Mouse (Mus musculus): ENCODE data around the gene Clip2. TPM values are rescaled to one million over a fixed set of nuclear protein-coding genes. Genes with fewer than 3 reads are reported as not detected.

The Clip2 gene
- total and polyA plus RNA-seq, 3 experiments: 3.5 to 7.4 TPM; not detected in 1

- peak; percentile 88 for DNase-seq (ENCODE audit: low read depth, low spot score)
- TF ChIP-seq MAFK (IDR thresholded peaks at IDR 0.05; ENCODE audit: borderline replicate concordance, low read depth, low read length) (no peak; the same call in 1 of the 2 replicates), TBP (IDR thresholded peaks at IDR 0.05; ENCODE audit: low read depth, low read length) (peak; percentile 58; the same call in 1 of the 2 replicates), RAD21 (IDR thresholded peaks at IDR 0.05; ENCODE audit: low read depth, low read length) (no peak), SMC3 (IDR thresholded peaks at IDR 0.05; ENCODE audit: low read depth, low read length) (no peak), ZNF384 (IDR thresholded peaks at IDR 0.05; ENCODE audit: low read depth, low read length) (peak; percentile 24; the same call in 1 of the 2 replicates), ETS1 (IDR thresholded peaks at IDR 0.05; ENCODE audit: low read depth, low read length) (peak; percentile 83), POLR2A (IDR thresholded peaks at IDR 0.05; ENCODE audit: control insufficient read depth in 1 of 2, insufficient read depth in 1 of 2, low read depth in 1 of 2, low read length in 2 of 2, poor library complexity in 1 of 2) (peak in 1 of 2 experiments; percentile 56; a peak in 2 of 4 replicates), MYC (IDR thresholded peaks at IDR 0.05; ENCODE audit: low read depth, low read length) (peak; percentile 97), E2F4 (IDR thresholded peaks at IDR 0.05; ENCODE audit: borderline replicate concordance, low read depth, low read length) (no peak), EP300 (IDR thresholded peaks at IDR 0.05; ENCODE audit: low read depth in 1 of 2, low read length in 2 of 2) (peak; percentile 89 to 90), BHLHE40 (IDR thresholded peaks at IDR 0.05; ENCODE audit: borderline replicate concordance, low read depth, low read length) (no peak), USF2 (IDR thresholded peaks at IDR 0.05; ENCODE audit: borderline replicate concordance in 1 of 2, insufficient read depth in 1 of 2, low read depth in 1 of 2, low read length in 2 of 2) (no peak), SIN3A (IDR thresholded peaks at IDR 0.05; ENCODE audit: low read length) (peak; percentile 90), TAL1 (IDR thresholded peaks at IDR 0.05; ENCODE audit: low read length) (peak; percentile 68), RCOR1 (IDR thresholded peaks at IDR 0.05; ENCODE audit: low read depth, low read length) (peak; percentile 72; the same call in 1 of the 2 replicates), CHD1 (IDR thresholded peaks at IDR 0.05; ENCODE audit: low read depth, low read length) (peak; percentile 88; the same call in 1 of the 2 replicates), MXI1 (IDR thresholded peaks at IDR 0.05; ENCODE audit: low read depth, low read length) (peak; percentile 95), GATA1 (IDR thresholded peaks at IDR 0.05; ENCODE audit: low read depth, low read length) (peak; percentile 89), KAT2A (conservative IDR thresholded peaks at IDR 0.05; ENCODE audit: low read depth, low read length) (no peak), HCFC1 (IDR thresholded peaks at IDR 0.05; ENCODE audit: low read depth, low read length) (peak; percentile 28; the same call in 1 of the 2 replicates), JUND (IDR thresholded peaks at IDR 0.05; ENCODE audit: low read depth, low read length) (no peak), MAX (IDR thresholded peaks at IDR 0.05; ENCODE audit: low read length) (peak; percentile 91), ZC3H11A (IDR thresholded peaks at IDR 0.05; ENCODE audit: low read depth, low read length) (no peak), TCF12 (IDR thresholded peaks at IDR 0.05; ENCODE audit: low read depth, low read length) (peak; percentile 86)
- peaks cover 0 to 22% of the 10 kb centered on the region in 2 experiments; a peak in 2 of 4 replicates for H3K36me3 ChIP-seq (ENCODE audit: control insufficient read depth in 1 of 2, insufficient read depth in 2 of 2, low read length in 2 of 2)
- peak overlapping the region; percentile 98 for H3K27ac ChIP-seq (ENCODE audit: control insufficient read depth, low read depth, low read length)
- H3K4me1 ChIP-seq (ENCODE audit: control insufficient read depth in 1 of 2, insufficient read depth in 2 of 2, low read length in 2 of 2): peaks cover 2 to 24% of the 10 kb centered on the region in 2 experiments
- H3K4me3 ChIP-seq (ENCODE audit: control insufficient read depth in 1 of 2, insufficient read depth in 1 of 2, low read depth in 2 of 2, low read length in 2 of 2): peak overlapping the region; percentile 80 to 87
- H3K9me3 ChIP-seq (replicated peaks; ENCODE audit: insufficient read depth, low read length): no peaks in the 10 kb centered on the region
- H3K79me2 ChIP-seq (ENCODE audit: control insufficient read depth, insufficient read depth, low read length, poor library complexity): peaks cover 24% of the 10 kb centered on the region
- H3K27me3 ChIP-seq (ENCODE audit: control insufficient read depth in 1 of 2, insufficient read depth in 2 of 2, low read length in 2 of 2): no peaks in the 10 kb centered on the region
- H3K9ac ChIP-seq (ENCODE audit: control insufficient read depth, low read depth, low read length, poor library complexity, severe bottlenecking): peak overlapping the region; percentile 90
Observed at GRCm38 (mm10) chr5:134583884-134584213, 31.6 kb upstream of the Clip2 start.

All from MEL (cell line).